ENCODE assay signal across 10 mouse cellular contexts in genomic region chr19:34846005-34846404, GRCm38 (mm10). TPM values are rescaled to one million over a fixed set of nuclear protein-coding genes. Genes with fewer than 3 reads are reported as not detected.
A peak's percentile ranks its signal among the peaks of the same experiment; 100 is the strongest.
DNase-seq lines count a peak whose midpoint lies in the region; ATAC-seq and TF ChIP-seq lines count a peak whose summit lies in the region.
"Had no signal": no experiment of that assay in that cellular context is flagged by ENCODE, and none has a peak within 500 bp of the region (broad histone marks: within the 10 kb centered on the region; RNA-seq: fewer than 3 reads in every experiment).

No protein-coding gene starts in this region.

- no peak overlapping the region for H3K4me3 ChIP-seq in liver, adult 2 months (ENCODE audit: insufficient read depth, low read depth, low read length)
- no peak overlapping the region for H3K4me3 ChIP-seq in C2C12 (ENCODE audit: insufficient read depth, poor library complexity, severe bottlenecking)
- no peak overlapping the region for H3K4me3 ChIP-seq in cortical plate, adult 2 months (ENCODE audit: insufficient read depth, low read length)
- H3K4me3 ChIP-seq in midbrain, postnatal 0 days (ENCODE audit: low read depth, low read length), result no peak overlapping the region
- H3K4me3 ChIP-seq: heart, embryonic 10.5 days had no signal

- H3K9me3 ChIP-seq in midbrain, postnatal 0 days (ENCODE audit: low read length), result no peaks in the 10 kb centered on the region
- H3K9me3 ChIP-seq: heart, embryonic 10.5 days had no signal

- no peaks in the 10 kb centered on the region for H3K27me3 ChIP-seq in liver, adult 2 months (ENCODE audit: control insufficient read depth, insufficient read depth, low read length)
- H3K27me3 ChIP-seq in C2C12 (ENCODE audit: control insufficient read depth, insufficient read depth, insufficient read length), result no peaks in the 10 kb centered on the region
- H3K27me3 ChIP-seq in midbrain, postnatal 0 days (ENCODE audit: insufficient read depth, low read length), result no peaks in the 10 kb centered on the region

- peak overlapping the region; percentile 4 for H3ac ChIP-seq in C2C12 (ENCODE audit: control insufficient read depth, insufficient read length, low read depth)

- ATAC-seq in megakaryocyte, adult 5-6 weeks (ENCODE audit: poor library complexity, severe bottlenecking), result peak; percentile 10; the same call in 1 of the 2 replicates
- no peak for ATAC-seq in midbrain, postnatal 0 days (ENCODE audit: low FRiP score)

- H3K4me2 ChIP-seq in midbrain, postnatal 0 days (ENCODE audit: low read depth, low read length, poor library complexity, severe bottlenecking), result no peak overlapping the region

- 11% methylated on average over 7 of the region's 7 CpGs for WGBS in liver, adult 2 months
- 73% methylated on average over 7 of the region's 7 CpGs for WGBS in midbrain, postnatal 0 days

- peaks cover 38% of the 10 kb centered on the region for H3K4me1 ChIP-seq in liver, adult 2 months (ENCODE audit: control insufficient read depth, insufficient read depth, low read length)
- H3K4me1 ChIP-seq in cortical plate, adult 2 months (ENCODE audit: control insufficient read depth, insufficient read depth, low read length), result peaks cover 1% of the 10 kb centered on the region; the same call in 1 of the 2 replicates
- H3K4me1 ChIP-seq in midbrain, postnatal 0 days (ENCODE audit: insufficient read depth, low read length), result no peaks in the 10 kb centered on the region

- peaks cover 37% of the 10 kb centered on the region for H3K79me2 ChIP-seq in liver, adult 2 months (ENCODE audit: control insufficient read depth, insufficient read depth, low read length)
- H3K79me2 ChIP-seq in C2C12 (ENCODE audit: control insufficient read depth, insufficient read depth), result peaks cover 60% of the 10 kb centered on the region

- peak overlapping the region; percentile 60; the same call in 1 of the 2 replicates for H3K9ac ChIP-seq in liver, adult 2 months (ENCODE audit: low read depth, low read length)
- H3K9ac ChIP-seq in midbrain, postnatal 0 days (replicated peaks; ENCODE audit: low read length, poor library complexity, severe bottlenecking), result no peak overlapping the region

- TF ChIP-seq CTCF in liver, adult 2 months (IDR thresholded peaks at IDR 0.05; ENCODE audit: low read depth, low read length), result no peak
- TF ChIP-seq CTCF in C2C12 (IDR thresholded peaks at IDR 0.05; ENCODE audit: control insufficient read depth, insufficient read depth, insufficient read length), result no peak
- TF ChIP-seq CTCF in cortical plate, adult 2 months (IDR thresholded peaks at IDR 0.05; ENCODE audit: extremely low read depth, insufficient read depth, low read length), result no peak
- no peak for TF ChIP-seq CTCF in midbrain, postnatal 0 days (IDR thresholded peaks at IDR 0.05)

- H3K79me3 ChIP-seq in C2C12 (ENCODE audit: low read depth), result peaks cover 23% of the 10 kb centered on the region

- no peak for TF ChIP-seq POLR2A in liver, adult 2 months (IDR thresholded peaks at IDR 0.05; ENCODE audit: extremely low read depth, insufficient read depth, low read length)
- no peak for TF ChIP-seq POLR2A in cortical plate, adult 2 months (IDR thresholded peaks at IDR 0.05; ENCODE audit: extremely low read depth, insufficient read depth, low read length)

- no peaks in the 10 kb centered on the region; the same call in 1 of the 2 replicates for H3K36me3 ChIP-seq in liver, adult 2 months (ENCODE audit: control insufficient read depth, insufficient read depth, low read length)
- H3K36me3 ChIP-seq in C2C12 (ENCODE audit: control insufficient read depth, insufficient read depth), result no peaks in the 10 kb centered on the region
- no peaks in the 10 kb centered on the region for H3K36me3 ChIP-seq in midbrain, postnatal 0 days (ENCODE audit: insufficient read depth, low read length)
- H3K36me3 ChIP-seq: heart, embryonic 10.5 days had no signal

- peak; percentile 87 for DNase-seq in liver, adult 2 months (ENCODE audit: extremely low read depth, low read depth, low spot score)
- no peak for DNase-seq in liver
- no peak for DNase-seq in frontal cortex, postnatal 25 days (ENCODE audit: low spot score in 2 of 2)
- no peak for DNase-seq in urinary bladder, postnatal 14 days (ENCODE audit: low spot score)
- DNase-seq in midbrain, postnatal 0 days (ENCODE audit: low spot score), result no peak
- DNase-seq: cerebellum, postnatal 10 days had no signal

- peak overlapping the region; percentile 58 for H3K27ac ChIP-seq in liver, adult 2 months (replicated peaks; ENCODE audit: insufficient read depth, low read depth, low read length)
- 0 out of 2 replicates have a peak overlapping the region, but pooled peaks have one; percentile 16 for H3K27ac ChIP-seq in cortical plate, adult 2 months (ENCODE audit: insufficient read depth, low read length)
- H3K27ac ChIP-seq in midbrain, postnatal 0 days (ENCODE audit: low read depth, low read length), result no peak overlapping the region
- H3K27ac ChIP-seq: heart, embryonic 10.5 days had no signal

TF ChIP-seq in C2C12, 6 proteins besides CTCF, POLR2A, EP300 and RAD21:
- TF ChIP-seq MAX (IDR thresholded peaks at IDR 0.05) (no peak), FOSL1 (IDR thresholded peaks at IDR 0.05; ENCODE audit: insufficient read depth, low read length, poor library complexity, severe bottlenecking) (no peak), USF1 (IDR thresholded peaks at IDR 0.05; ENCODE audit: low read depth) (no peak), MYOG (IDR thresholded peaks at IDR 0.05; ENCODE audit: control insufficient read depth, extremely low read depth, insufficient read length) (no peak), MYOD1 (IDR thresholded peaks at IDR 0.05; ENCODE audit: control insufficient read depth, insufficient read length, low read depth) (no peak), CEBPB (IDR thresholded peaks at IDR 0.05; ENCODE audit: low read depth) (no peak)

RNA-seq across cellular contexts. Expression of gene Pank1, which starts 33.2 kb away (rescaled TPM):
- 196 and 259 TPM in 2 replicates for total RNA-seq in liver, adult 2 months (2014; rRNA removed)
- 14.1 and 18.8 TPM in 2 replicates for polyA plus RNA-seq in liver, adult 2 months (2012; rRNA removed)
- polyA plus RNA-seq in C2C12 (2012; fragmentation: generic; extraction: Trizol), result 5.1 TPM
- 6.8 and 7.0 TPM in 2 replicates for polyA plus RNA-seq in cortical plate, adult 2 months (2012; rRNA removed)
- 6.2 and 7.7 TPM in 2 replicates for total RNA-seq in megakaryocyte, adult 5-6 weeks (2015)
- 3.3 and 5.0 TPM in 2 replicates for total RNA-seq in megakaryocyte, adult 5-6 weeks (2017)
- 13.9 and 15.8 TPM in 2 replicates for total RNA-seq in midbrain, postnatal 0 days (2014; rRNA removed)
- 6.5 and 6.6 TPM in 2 replicates for polyA plus RNA-seq in midbrain, postnatal 0 days (2015; fragmentation: Nextera tagmentation; extraction: Ambion mirVana)
